Mouse (Mus musculus): ENCODE results near the gene Ncstn.

The Ncstn gene

DNA sequence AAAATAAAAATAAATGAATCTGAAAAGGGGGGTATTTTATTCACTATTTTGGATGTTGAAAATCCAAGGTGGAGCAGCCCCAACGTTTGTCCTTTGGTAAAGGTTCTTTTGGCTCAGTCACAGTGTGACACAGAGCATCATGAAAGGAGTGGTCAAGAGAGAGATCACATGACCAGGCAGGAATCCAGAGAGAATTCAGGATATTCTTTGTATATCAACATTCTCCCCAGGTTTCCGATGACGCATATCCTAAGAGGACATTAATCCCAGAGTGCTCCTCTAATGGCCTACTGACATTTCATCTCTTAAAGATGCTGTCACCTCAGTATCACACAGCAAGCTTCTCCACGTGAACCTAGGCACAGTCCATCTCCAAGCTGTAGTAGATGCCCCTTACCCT, 21.0 kb upstream of the Ncstn start:
- no peak for DNase-seq (ENCODE audit: low read depth, low spot score)
- Histone ChIP-seq H3K27me3 (ENCODE audit: control insufficient read depth, insufficient read depth, low read length, poor library complexity, severe bottlenecking) (no peaks in the 10 kb centered on the region), H3K36me3 (ENCODE audit: control insufficient read depth, insufficient read depth, low read length, poor library complexity, severe bottlenecking) (peaks cover 22% of the 10 kb centered on the region)

DNA sequence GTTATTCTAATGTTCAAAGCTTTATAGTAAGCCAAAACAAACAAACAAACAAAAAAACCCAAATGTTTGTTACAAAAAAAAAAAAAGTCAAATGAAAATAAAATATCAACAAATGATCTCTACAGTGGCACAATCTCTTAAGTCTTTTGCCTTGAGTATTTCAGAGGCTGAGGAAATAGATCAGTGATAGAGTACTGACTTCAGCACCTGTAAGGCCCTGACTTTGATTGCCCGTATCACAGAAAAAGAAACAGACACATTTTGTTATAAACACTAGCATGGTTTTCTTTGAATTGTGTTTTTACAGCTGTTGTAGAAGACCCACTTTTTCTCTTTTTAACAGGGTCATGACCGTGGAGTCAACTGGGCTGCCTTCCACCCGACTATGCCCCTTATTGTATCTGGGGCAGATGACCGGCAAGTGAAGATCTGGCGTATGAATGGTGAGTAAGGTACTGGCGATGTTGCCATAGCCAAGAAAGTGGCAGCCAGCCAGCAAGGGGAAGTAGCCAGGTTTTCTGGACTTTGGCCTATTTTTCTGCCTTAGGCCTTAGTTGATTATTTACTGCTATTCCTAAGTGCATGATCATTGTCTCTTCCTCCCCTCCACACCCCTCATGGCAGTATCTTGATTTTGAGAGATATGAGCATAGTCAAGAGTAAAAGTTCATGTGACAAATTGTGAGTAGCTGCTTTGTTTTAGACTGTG, 16.9 kb upstream of the Ncstn start:
- H3K36me3 ChIP-seq (ENCODE audit: control insufficient read depth, insufficient read depth, low read length, poor library complexity, severe bottlenecking), result peaks cover 21% of the 10 kb centered on the region
- DNase-seq (ENCODE audit: low read depth, low spot score), result no peak
- no peaks in the 10 kb centered on the region for H3K27me3 ChIP-seq (ENCODE audit: control insufficient read depth, insufficient read depth, low read length, poor library complexity, severe bottlenecking)

GRCm38 (mm10) chr1:172095202-172095601, 12.6 kb upstream of the Ncstn start:
- Histone ChIP-seq H3K27me3 (ENCODE audit: control insufficient read depth, insufficient read depth, low read length, poor library complexity, severe bottlenecking) (no peaks in the 10 kb centered on the region), H3K36me3 (ENCODE audit: control insufficient read depth, insufficient read depth, low read length, poor library complexity, severe bottlenecking) (peaks cover 17% of the 10 kb centered on the region)
- DNase-seq (ENCODE audit: low read depth, low spot score), result no peak

- H3K36me3 ChIP-seq (ENCODE audit: control insufficient read depth, insufficient read depth, low read length, poor library complexity, severe bottlenecking), result peaks cover 17% of the 10 kb centered on the region
Observed at GRCm38 (mm10) chr1:172094295-172094694, 11.7 kb upstream of the Ncstn start.

GRCm38 (mm10) chr1:172093522-172093921, 10.9 kb upstream of the Ncstn start:
- no peak for DNase-seq (ENCODE audit: low read depth, low spot score)
- Histone ChIP-seq H3K36me3 (ENCODE audit: control insufficient read depth, insufficient read depth, low read length, poor library complexity, severe bottlenecking) (peaks cover 16% of the 10 kb centered on the region), H3K27me3 (ENCODE audit: control insufficient read depth, insufficient read depth, low read length, poor library complexity, severe bottlenecking) (no peaks in the 10 kb centered on the region)

More at GRCm38 (mm10) chr1:172094295-172094694, 11.7 kb upstream of the Ncstn start:
- DNase-seq (ENCODE audit: low read depth, low spot score), result no peak
- H3K27me3 ChIP-seq (ENCODE audit: control insufficient read depth, insufficient read depth, low read length, poor library complexity, severe bottlenecking), result no peaks in the 10 kb centered on the region

DNA sequence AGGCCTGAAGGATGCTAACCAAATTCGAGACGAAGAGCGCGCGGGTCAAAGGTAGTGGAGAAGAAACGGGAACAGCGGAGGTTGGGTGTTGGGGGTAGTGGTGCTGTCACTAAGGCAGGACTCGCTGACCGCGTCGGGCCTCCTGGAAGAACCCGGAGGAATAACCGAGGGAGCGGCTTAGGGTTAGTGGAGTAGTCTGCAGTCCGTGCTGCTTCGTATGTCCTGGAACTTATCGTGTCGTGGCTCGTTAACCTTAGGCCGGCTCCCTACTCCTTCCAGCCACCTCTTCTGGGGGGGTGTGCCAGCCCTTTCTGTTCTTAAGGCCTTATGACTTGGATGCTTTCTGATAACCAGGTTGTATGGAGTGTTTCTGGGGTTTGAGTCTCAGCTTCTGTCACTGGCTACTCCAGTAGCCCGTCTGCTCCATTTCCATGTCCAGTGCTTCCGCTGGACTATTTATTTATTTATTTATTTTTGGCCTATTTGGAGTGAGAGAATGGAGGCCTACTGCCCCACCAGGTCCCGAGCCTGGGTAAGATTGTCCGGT, 377 bp upstream of the Ncstn start:
- no peak for DNase-seq (ENCODE audit: low read depth, low spot score)
- peaks cover 9% of the 10 kb centered on the region for H3K36me3 ChIP-seq (ENCODE audit: control insufficient read depth, insufficient read depth, low read length, poor library complexity, severe bottlenecking)
- H3K27me3 ChIP-seq (ENCODE audit: control insufficient read depth, insufficient read depth, low read length, poor library complexity, severe bottlenecking), result no peaks in the 10 kb centered on the region

DNA sequence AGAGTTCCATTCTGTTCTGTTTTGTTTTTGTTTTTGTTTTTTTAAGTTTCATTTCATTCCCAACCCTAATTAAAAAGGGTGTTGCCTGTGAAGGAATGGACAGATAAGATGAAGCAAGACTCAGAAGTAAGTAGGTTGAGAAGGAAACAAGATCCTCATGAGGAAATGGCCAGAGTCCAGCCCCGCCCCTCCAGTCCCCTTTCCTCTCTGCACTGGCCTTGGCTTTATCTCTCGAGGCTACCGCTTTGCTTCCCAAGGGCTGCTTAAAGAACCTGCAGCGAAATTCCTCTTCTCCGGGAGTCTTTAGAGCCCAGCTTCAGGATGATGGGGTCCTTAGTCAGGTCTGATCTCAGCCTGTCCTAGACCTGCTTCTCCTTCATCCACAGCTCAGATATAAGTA, 4.6 kb downstream of the Ncstn start:
- DNase-seq (ENCODE audit: low read depth, low spot score), result no peak
- H3K27me3 ChIP-seq (ENCODE audit: control insufficient read depth, insufficient read depth, low read length, poor library complexity, severe bottlenecking), result no peaks in the 10 kb centered on the region
- peaks cover 17% of the 10 kb centered on the region for H3K36me3 ChIP-seq (ENCODE audit: control insufficient read depth, insufficient read depth, low read length, poor library complexity, severe bottlenecking)

DNA sequence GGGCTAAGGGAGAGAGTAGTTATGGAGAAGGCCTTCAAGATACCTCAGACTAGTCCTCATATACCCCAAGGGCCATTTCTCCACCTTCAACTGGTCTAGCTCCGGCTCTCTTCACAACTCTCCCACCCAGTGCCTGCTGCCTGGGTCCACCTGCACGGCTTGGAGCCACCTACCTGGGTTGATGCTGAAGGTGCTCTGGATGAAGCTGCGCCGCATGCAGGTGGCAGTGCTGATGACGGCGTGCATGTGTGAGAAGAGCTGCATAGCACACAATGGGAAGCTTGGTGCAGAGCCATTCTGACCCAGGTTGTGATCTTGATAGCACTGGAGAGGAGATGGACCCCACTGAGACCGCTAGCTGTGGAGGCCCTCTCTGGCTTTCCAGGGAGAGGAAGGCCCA, 10.0 kb downstream of the Ncstn start:
- no peaks in the 10 kb centered on the region for H3K27me3 ChIP-seq (ENCODE audit: control insufficient read depth, insufficient read depth, low read length, poor library complexity, severe bottlenecking)

GRCm38 (mm10) chr1:172071556-172071955, 11.0 kb downstream of the Ncstn start:
- peaks cover 26% of the 10 kb centered on the region for H3K36me3 ChIP-seq (ENCODE audit: control insufficient read depth, insufficient read depth, low read length, poor library complexity, severe bottlenecking)
- H3K27me3 ChIP-seq (ENCODE audit: control insufficient read depth, insufficient read depth, low read length, poor library complexity, severe bottlenecking), result no peaks in the 10 kb centered on the region
- no peak for DNase-seq (ENCODE audit: low read depth, low spot score)

More for the DNA sequence above, 10.0 kb downstream of the Ncstn start:
- H3K36me3 ChIP-seq (ENCODE audit: control insufficient read depth, insufficient read depth, low read length, poor library complexity, severe bottlenecking), result peaks cover 24% of the 10 kb centered on the region
- DNase-seq (ENCODE audit: low read depth, low spot score), result no peak

- DNase-seq (ENCODE audit: low read depth, low spot score), result no peak
- Histone ChIP-seq H3K36me3 (ENCODE audit: control insufficient read depth, insufficient read depth, low read length, poor library complexity, severe bottlenecking) (peaks cover 30% of the 10 kb centered on the region), H3K27me3 (ENCODE audit: control insufficient read depth, insufficient read depth, low read length, poor library complexity, severe bottlenecking) (no peaks in the 10 kb centered on the region)
Observed at GRCm38 (mm10) chr1:172070227-172070626, 12.4 kb downstream of the Ncstn start.

- no peaks in the 10 kb centered on the region for H3K27me3 ChIP-seq (ENCODE audit: control insufficient read depth, insufficient read depth, low read length, poor library complexity, severe bottlenecking)
- peaks cover 18% of the 10 kb centered on the region for H3K36me3 ChIP-seq (ENCODE audit: control insufficient read depth, insufficient read depth, low read length, poor library complexity, severe bottlenecking)
- DNase-seq (ENCODE audit: low read depth, low spot score), result no peak
Observed at GRCm38 (mm10) chr1:172064613-172065141, 17.9 kb downstream of the Ncstn start.

DNA sequence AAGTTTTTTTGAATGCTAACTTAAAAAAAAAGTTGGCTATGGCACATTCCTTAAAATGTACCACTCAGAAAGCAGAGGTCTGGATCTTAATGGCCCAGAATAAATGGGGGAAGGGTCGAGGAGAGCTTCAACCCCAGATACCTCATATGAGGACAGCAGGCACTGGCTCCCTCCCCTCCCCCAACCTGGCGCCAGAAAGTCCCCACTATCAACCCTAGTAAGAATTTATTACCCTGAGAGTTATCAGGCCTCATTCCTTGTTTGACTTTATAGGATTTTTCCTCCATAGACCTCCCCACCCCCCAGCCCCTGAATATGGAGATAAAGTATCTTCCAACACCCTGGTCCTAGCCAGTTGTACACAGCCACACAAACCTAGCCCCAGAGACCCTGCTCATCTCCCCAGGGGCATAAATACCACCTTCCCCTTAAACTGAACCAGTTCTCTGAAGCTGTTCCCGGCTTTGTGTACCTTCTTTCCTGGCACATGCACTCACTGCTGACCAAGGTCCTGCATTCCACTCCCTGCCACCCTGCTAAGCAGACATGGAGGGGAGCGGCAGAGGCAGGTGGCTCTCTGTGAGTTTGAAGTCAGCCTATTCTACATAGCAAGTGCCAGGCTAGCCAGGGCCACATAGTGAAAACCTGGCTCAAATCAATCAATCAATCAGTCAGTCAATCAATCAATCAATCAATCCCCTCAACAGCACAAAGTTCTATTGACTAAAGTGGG, 19.1 kb downstream of the Ncstn start:
- no peaks in the 10 kb centered on the region for H3K27me3 ChIP-seq (ENCODE audit: control insufficient read depth, insufficient read depth, low read length, poor library complexity, severe bottlenecking)
- peaks cover 11% of the 10 kb centered on the region for H3K36me3 ChIP-seq (ENCODE audit: control insufficient read depth, insufficient read depth, low read length, poor library complexity, severe bottlenecking)
- no peak for DNase-seq (ENCODE audit: low read depth, low spot score)

DNA sequence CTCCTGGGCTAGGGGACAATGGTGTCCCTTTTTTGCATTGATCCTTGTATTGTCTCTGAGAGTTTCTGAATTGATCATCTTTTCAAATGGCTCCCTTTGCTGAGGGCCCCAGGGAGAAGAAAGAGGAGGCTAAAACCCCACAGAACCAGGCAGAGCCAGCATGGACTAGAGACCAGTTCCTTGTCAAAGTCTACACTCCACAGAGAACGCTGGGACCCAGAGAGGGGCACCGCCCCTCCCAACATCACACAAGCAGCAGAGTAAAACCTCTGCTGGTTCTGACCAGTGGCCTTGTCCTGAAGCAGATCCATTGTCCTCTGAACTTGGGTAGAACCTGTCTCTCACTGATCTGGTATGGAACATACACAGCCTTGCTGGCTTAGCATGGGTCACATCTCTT, 20.5 kb downstream of the Ncstn start:
- no peak for DNase-seq (ENCODE audit: low read depth, low spot score)
- Histone ChIP-seq H3K27me3 (ENCODE audit: control insufficient read depth, insufficient read depth, low read length, poor library complexity, severe bottlenecking) (no peaks in the 10 kb centered on the region), H3K36me3 (ENCODE audit: control insufficient read depth, insufficient read depth, low read length, poor library complexity, severe bottlenecking) (peaks cover 7% of the 10 kb centered on the region)

- Histone ChIP-seq H3K36me3 (ENCODE audit: control insufficient read depth, insufficient read depth, low read length, poor library complexity, severe bottlenecking) (peaks cover 3% of the 10 kb centered on the region), H3K27me3 (ENCODE audit: control insufficient read depth, insufficient read depth, low read length, poor library complexity, severe bottlenecking) (no peaks in the 10 kb centered on the region)
- DNase-seq (ENCODE audit: low read depth, low spot score), result no peak
Observed at GRCm38 (mm10) chr1:172061217-172061616, 21.4 kb downstream of the Ncstn start.

DNA sequence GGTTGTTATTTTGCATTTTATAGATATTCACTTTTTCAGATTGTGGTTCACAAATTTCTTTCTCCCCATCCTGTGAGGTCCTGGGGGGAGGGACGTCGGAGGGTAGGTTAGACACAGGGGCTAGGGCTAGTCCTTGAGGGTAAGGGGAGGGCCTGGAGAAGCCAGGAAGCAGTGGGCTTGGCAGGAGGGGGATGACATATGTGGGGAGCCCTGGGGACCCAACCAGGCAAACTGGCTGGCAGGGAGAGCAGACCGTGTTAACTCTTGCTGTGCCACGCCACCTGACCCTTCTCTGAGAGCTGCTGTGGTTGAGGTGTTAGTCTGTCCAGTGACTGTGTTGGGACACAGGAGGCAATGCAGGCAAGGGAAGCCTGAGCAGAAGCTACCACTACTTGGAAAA, 21.9 kb downstream of the Ncstn start:
- no peak for DNase-seq (ENCODE audit: low read depth, low spot score)
- Histone ChIP-seq H3K27me3 (ENCODE audit: control insufficient read depth, insufficient read depth, low read length, poor library complexity, severe bottlenecking) (no peaks in the 10 kb centered on the region), H3K36me3 (ENCODE audit: control insufficient read depth, insufficient read depth, low read length, poor library complexity, severe bottlenecking) (peaks cover under 1% of the 10 kb centered on the region)
